Mouse (Mus musculus): ENCODE measurements at regions not wholly inside any gene's neighbourhood (a gene's known extent, or its start where the extent isn't known, plus 50 kb on each side); places are given as distances from the start of the nearest gene placed in this dataset.

- TF ChIP-seq CTCF (IDR thresholded peaks at IDR 0.05; ENCODE audit: control insufficient read depth, insufficient read depth, insufficient read length) (no peak), MAX (IDR thresholded peaks at IDR 0.05) (no peak), MYOG (IDR thresholded peaks at IDR 0.05; ENCODE audit: control insufficient read depth, extremely low read depth, insufficient read length) (no peak)
These were observed 832.1 kb downstream of the Slc4a3 start for GRCm38 (mm10) chr1:76378154-76378553.

Measured in C2C12 (cell line).